Mouse (Mus musculus) small intestine, adult 2 months (tissue): Measurements from ENCODE around the gene Igsf21.

ENCODE experiments used
- CTCF ChIP-seq: fragments of 200-500 bp; IDR thresholded peaks from 2 replicates; pipeline ENCODE4 v1.5.1; 2012; ENCODE audit warnings: low read depth, mild to moderate bottlenecking, control low read depth, inconsistent platforms, low read length, moderate library complexity, mixed read lengths; ENCODE audit not compliant: insufficient replicate concordance, insufficient read length; ENCODE audit errors: extremely low read depth
- POLR2A ChIP-seq: fragments of 200-500 bp; IDR thresholded peaks from 2 replicates; pipeline ENCODE4 v1.6.1; 2012; ENCODE audit warnings: low read depth, mild to moderate bottlenecking, control low read depth, inconsistent platforms, low read length, moderate library complexity

DNA sequence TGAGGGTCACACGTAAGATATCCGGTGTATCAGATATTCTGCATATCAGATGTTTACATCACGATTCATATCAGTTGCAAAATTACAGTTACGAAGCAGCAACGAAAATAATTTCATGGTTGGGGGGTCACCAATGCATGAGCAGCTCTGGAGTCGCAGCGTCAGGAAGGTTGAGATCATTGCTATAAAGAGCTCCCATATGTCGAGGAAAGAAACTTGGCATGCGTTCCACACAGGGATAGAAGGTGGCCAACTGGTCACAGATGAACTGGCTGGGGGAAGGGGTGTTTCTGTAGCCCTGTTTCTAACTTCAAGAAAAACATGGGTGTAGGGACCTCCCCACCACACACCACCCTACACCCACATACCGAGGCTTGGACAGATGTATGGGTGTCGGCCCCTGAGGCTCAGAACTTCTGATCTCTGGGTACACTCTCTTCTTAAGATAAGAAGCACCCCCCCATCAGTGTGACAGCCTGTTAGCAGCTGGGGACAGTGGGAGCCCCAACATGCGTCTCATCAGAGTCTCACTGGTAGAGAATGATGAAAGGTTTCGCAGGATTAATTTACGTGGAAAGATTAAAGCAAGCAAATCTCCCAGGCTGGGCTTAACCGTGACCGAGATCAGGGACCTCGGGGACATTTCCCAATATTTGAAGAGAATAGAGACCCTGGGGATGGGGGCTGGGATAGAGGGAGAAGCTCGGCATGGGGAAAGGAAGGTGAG, 54.1 kb downstream of the Igsf21 start:
- TF ChIP-seq CTCF (no peak), POLR2A (no peak)
